Mouse (Mus musculus) gastrocnemius, adult 2 months (tissue): ENCODE measurements around the gene Tspan15. TPM values are rescaled to one million over a fixed set of nuclear protein-coding genes. Genes with fewer than 3 reads are reported as not detected.

Experiments used
- DNase-seq: peaks from one replicate; pipeline ENCODE4 v3.0.0; 2022
- H3K27ac ChIP-seq: fragments of 200-600 bp; 2 replicates; pipeline ENCODE4 v1.8.1; 2022; ENCODE audit warnings: mild to moderate bottlenecking
- H3K4me3 ChIP-seq: fragments of 200-600 bp; 2 replicates; pipeline ENCODE4 v1.8.1; 2022; ENCODE audit warnings: mild to moderate bottlenecking, moderate library complexity
- CTCF ChIP-seq: fragments of 200-600 bp; IDR thresholded peaks from 2 replicates; pipeline ENCODE4 v1.8.1; 2022; ENCODE audit warnings: antibody characterized with exemption, mild to moderate bottlenecking, moderate library complexity
- intact Hi-C: fragments of 180-260 bp; cut with DNase I; formaldehyde crosslinking; loops from one replicate; pipeline ENCODE4 v1.15.1; 2025
- microRNA-seq: library from miRNA; unstranded; fragments of <30 nt; microRNA quantifications from one replicate; pipeline ENCODE4 v1.2.0, GENCODE M21; 2021
- total RNA-seq, 2 experiments: library from RNA; stranded (reverse); gene quantifications; 2 replicates each; pipeline ENCODE4 v1.2.3; 2021

Tspan15 gene
- total RNA-seq, 2 experiments from 2014 or later: 3.5 to 6.0 TPM

- H3K4me3 ChIP-seq: no peak overlapping the region
Measured at GRCm38 (mm10) chr10:62174533-62175313, 56.3 kb downstream of the Tspan15 start.

GRCm38 (mm10) chr10:62173941-62174448, 57.1 kb downstream of the Tspan15 start:
- H3K4me3 ChIP-seq: no peak overlapping the region
- no peak for DNase-seq
- no peak overlapping the region for H3K27ac ChIP-seq
- no peak for TF ChIP-seq CTCF
- intact Hi-C loops: no loop called here

More at GRCm38 (mm10) chr10:62174533-62175313, 56.3 kb downstream of the Tspan15 start:
- intact Hi-C loops: no loop called here
- no peak for DNase-seq
- H3K27ac ChIP-seq: no peak overlapping the region
- TF ChIP-seq CTCF: no peak

GRCm38 (mm10) chr10:62172841-62173553, 58.1 kb downstream of the Tspan15 start:
- intact Hi-C loops: no loop called here
- H3K4me3 ChIP-seq: no peak overlapping the region
- H3K27ac ChIP-seq: no peak overlapping the region
- DNase-seq: no peak
- TF ChIP-seq CTCF: no peak

- H3K27ac ChIP-seq: no peak overlapping the region
- intact Hi-C loops: no loop called here
- TF ChIP-seq CTCF: no peak
- no peak overlapping the region for H3K4me3 ChIP-seq
- DNase-seq: no peak
Measured at GRCm38 (mm10) chr10:62162410-62162809, 68.6 kb downstream of the Tspan15 start.

GRCm38 (mm10) chr10:62149929-62150328, 81.1 kb downstream of the Tspan15 start:
- TF ChIP-seq CTCF: no peak
- intact Hi-C loops: no loop called here
- no peak for DNase-seq
- H3K4me3 ChIP-seq: no peak overlapping the region
- H3K27ac ChIP-seq: no peak overlapping the region

GRCm38 (mm10) chr10:62147466-62148248, 83.4 kb downstream of the Tspan15 start:
- no peak overlapping the region for H3K4me3 ChIP-seq
- DNase-seq: no peak
- intact Hi-C loops: no loop called here
- no peak overlapping the region for H3K27ac ChIP-seq
- no peak for TF ChIP-seq CTCF

GRCm38 (mm10) chr10:62145957-62146356, 85.1 kb downstream of the Tspan15 start:
- no peak overlapping the region for H3K4me3 ChIP-seq
- intact Hi-C loops: no loop called here
- H3K27ac ChIP-seq: no peak overlapping the region
- DNase-seq: no peak
- TF ChIP-seq CTCF: no peak

GRCm38 (mm10) chr10:62143820-62144219, 87.2 kb downstream of the Tspan15 start, which contains the start of gene Fam241b:
Gene Fam241b (minus strand): TSS chr10:62143920.
- intact Hi-C loops: no loop called here
- no peak for TF ChIP-seq CTCF
- H3K27ac ChIP-seq: no peak within 1 kb of the TSS
- H3K4me3 ChIP-seq: no peak within 1 kb of the TSS
- DNase-seq: no peak

- TF ChIP-seq CTCF: no peak
- Histone ChIP-seq H3K27ac (no peak overlapping the region), H3K4me3 (no peak overlapping the region)
- no peak for DNase-seq
- intact Hi-C loops: no loop called here
Measured at GRCm38 (mm10) chr10:62138040-62138439, 93.0 kb downstream of the Tspan15 start.

- no peak for DNase-seq
- Histone ChIP-seq H3K27ac (no peak overlapping the region), H3K4me3 (no peak overlapping the region)
- intact Hi-C loops: no loop called here
- no peak for TF ChIP-seq CTCF
Measured at GRCm38 (mm10) chr10:62137150-62137549, 93.9 kb downstream of the Tspan15 start.

- intact Hi-C loops: no loop called here
- no peak for TF ChIP-seq CTCF
- Histone ChIP-seq H3K27ac (no peak overlapping the region), H3K4me3 (no peak overlapping the region)
- no peak for DNase-seq
Measured at GRCm38 (mm10) chr10:62135696-62136470, 95.2 kb downstream of the Tspan15 start.

Small RNA genes lying within 50 kb of the gene (microRNA-seq; reads per million reads assigned to microRNA genes)
- not detected for gene Mir7662

Other genes with a start within 250 kb of the Tspan15 start
- not detected for gene Neurog3, start 98.2 kb downstream of the Tspan15 start, total RNA-seq
- 1 to 10 TPM in 1 of 2 experiments, under 1 TPM in 1; 0.99 to 1.2 TPM for gene Fam241b, start 87.3 kb downstream of the Tspan15 start, total RNA-seq
- not detected for gene Tacr2, start 21.2 kb upstream of the Tspan15 start, total RNA-seq
- gene Hk1, start 148.7 kb upstream of the Tspan15 start, total RNA-seq: 1 to 10 TPM; 6.2 to 8.7 TPM
- gene Hkdc1, start 191.2 kb upstream of the Tspan15 start, total RNA-seq: not detected
- under 1 TPM; 0.11 to 0.13 TPM for gene 4930507D05Rik, start 218.2 kb upstream of the Tspan15 start, total RNA-seq
- 10 to 100 TPM; 14.5 to 21.4 TPM for gene Supv3l1, start 218.5 kb upstream of the Tspan15 start, total RNA-seq